Mouse (Mus musculus) gastrocnemius, postnatal 10 days (tissue): ENCODE results near the gene Strip1. TPM values are rescaled to one million over a fixed set of nuclear protein-coding genes. Genes with fewer than 3 reads are reported as not detected.
"Not testable (repeated sequence)": the region's sequence is repeated elsewhere in the genome, so short reads cannot be mapped to it uniquely, and the experiment has no call there.

ENCODE experiments used
- DNase-seq: peaks from one replicate; pipeline ENCODE4 v3.0.0; 2021; ENCODE audit warnings: mixed read lengths
- long read RNA-seq, 2 experiments: library from polyadenylated mRNA; stranded (forward); transcript quantifications; one replicate each; pipeline ENCODE4 v2.0.0; 2021
- total RNA-seq, 2 experiments: library from RNA; stranded (reverse); gene quantifications; 2 replicates each; pipeline ENCODE4 v1.2.3; 2021

The Strip1 gene
- 10 to 100 TPM; 21.4 to 24.1 TPM for total RNA-seq
- long read RNA-seq, experiment 1, transcript Strip1-201 (21 exons, 3,215 nt), result major isoform, 52 of 64 reads
- long read RNA-seq, experiment 1, partial matches to known transcripts, result 5 of 64 reads
- long read RNA-seq, experiment 1, other reads (novel, unspliced or antisense), result 6 of 64 reads
- long read RNA-seq, experiment 2, transcript Strip1-201 (21 exons, 3,215 nt), result major isoform, 27 of 33 reads
- long read RNA-seq, experiment 2, partial matches to known transcripts, result 1 of 33 reads
- long read RNA-seq, experiment 2, other reads (novel, unspliced or antisense), result 3 of 33 reads

DNA sequence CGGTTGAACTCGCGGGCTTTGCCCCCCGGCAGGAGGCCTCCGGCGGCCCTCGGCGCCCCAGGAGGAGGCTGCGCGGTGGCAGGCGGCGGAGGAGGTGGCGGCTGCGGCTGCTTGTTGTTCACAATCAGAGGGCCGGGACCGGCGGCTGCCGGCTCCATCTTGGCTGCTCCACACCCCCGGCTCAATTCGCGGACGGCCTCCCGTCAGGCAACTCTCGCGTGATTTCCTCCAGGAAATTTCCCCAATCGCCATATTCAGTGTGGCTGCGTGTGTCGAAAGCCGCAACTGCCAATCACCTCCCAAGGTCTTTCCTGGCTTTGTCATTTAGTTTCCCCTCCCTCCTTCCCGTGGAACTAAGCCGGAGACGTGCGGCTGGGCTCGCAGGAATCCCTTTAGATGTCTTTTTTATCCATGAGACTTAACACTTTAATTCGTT, at the start of gene Strip1:
Strip1 (minus strand) TSS at position 172 of the 436 bp plus-strand sequence.
- DNase-seq, result peak; percentile 86

DNA sequence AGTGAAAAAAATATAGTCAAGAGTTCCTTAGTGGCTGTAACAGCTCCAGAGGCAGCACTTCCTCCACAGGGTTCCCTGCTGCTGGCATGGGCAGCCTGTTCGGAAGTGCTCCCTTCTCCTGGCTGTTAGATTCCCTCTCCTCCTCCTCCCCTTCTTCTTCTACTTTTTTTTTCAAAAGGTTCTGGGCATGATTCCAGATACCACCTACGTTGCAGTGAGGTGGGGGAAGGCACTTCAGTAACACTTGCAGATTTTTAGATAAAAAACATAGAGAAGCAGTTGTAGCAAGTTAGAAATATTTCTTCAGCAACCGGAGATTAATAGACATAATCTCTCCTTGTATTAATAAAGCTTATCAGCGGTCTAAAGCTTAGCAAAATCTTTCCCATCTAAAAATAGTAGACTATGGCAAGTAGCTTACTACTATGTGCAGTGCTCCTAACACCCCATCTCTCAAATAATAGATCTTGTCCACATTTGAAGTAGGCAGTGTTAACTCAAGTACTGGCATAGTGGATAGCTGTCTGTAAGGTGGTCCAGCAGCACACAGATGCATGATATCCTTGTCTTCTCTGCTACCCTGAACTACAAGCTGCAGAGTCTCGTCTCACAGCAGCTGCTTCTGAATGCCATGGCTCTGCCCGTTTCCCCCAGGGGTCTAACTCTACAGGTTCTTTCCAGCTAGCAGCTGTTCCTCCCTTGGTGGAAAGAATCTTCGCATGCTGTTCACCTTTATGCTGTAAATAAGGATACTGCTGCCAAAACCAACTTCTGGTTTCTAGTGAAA, 49.5 kb upstream of the Strip1 start:
- DNase-seq, result no peak

DNA sequence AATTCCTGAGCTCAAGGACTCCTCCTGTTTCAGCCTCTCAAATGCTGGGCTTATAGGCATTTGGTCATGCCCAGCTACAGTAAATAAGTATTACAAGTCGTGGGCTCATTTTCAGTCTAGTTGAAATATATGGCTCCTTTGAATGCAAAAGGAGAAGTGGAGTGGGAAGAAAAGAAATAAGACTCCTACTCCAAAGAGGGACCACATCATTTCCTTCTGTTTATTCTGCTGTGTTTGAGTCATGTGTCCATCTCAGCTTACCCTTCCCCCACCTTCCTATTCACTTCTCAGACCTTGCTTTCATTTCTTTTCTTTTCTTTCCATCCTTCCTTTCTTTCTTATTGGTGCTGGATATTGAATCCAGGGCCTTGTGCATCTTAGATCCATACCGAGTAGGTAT, 40.0 kb upstream of the Strip1 start:
- DNase-seq, result no peak

DNA sequence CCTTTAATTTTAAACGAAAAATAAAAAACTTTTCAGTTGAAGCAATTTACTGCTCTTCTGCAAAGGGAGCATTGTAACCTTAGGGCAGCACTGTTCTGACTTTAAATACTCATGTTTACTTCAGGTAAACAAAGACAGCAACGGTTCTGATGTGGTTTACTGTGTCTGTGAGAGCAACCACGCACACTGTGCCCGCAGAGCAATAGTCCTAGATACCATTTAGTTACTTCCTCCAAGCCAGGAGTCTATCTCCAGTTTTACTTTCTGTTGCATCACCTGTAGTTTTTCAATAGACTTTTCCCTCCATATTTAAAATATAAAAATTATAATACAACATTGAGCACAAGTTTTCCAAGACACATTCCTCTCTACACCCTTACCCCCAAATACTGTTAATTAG, 39.0 kb upstream of the Strip1 start:
- no peak for DNase-seq

DNA sequence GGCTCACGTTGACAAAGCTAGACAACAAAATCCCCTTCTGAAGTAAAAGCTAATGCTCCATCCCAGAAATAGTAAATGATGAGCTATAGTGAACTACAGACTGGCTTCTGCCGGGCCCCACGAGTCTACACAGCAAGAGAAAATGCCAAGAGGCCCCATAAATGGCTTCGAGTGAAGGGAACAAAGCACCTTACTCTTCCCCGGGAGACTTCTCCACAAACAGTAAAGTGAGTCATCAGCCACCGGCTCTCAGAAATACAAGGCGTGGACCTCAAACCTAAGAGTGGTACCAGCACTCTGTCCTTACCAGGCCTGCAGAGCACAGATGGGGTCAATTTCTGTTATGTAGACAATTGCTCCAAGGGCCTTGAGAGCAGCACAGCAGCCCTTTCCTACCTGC, 37.3 kb upstream of the Strip1 start:
- DNase-seq, result no peak

DNA sequence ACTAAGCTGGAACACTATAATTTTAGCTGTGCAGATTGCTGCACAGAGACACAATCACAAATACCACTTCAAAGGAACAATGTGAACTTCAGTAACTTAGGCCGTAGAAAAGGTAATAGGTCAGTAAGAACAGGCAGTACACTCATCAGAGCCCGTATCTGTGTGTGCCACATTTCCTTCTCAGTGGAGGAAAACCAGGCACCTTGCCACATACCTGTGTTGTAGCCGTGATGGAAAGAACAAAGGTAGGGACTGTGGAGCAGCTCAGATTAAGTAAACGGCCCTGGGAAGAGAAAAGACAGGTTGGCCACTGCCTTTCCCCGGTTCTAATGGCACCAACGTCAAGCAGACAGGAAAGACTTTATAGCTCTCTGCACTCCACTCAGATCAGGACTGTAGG, 35.9 kb upstream of the Strip1 start:
- no peak for DNase-seq

DNA sequence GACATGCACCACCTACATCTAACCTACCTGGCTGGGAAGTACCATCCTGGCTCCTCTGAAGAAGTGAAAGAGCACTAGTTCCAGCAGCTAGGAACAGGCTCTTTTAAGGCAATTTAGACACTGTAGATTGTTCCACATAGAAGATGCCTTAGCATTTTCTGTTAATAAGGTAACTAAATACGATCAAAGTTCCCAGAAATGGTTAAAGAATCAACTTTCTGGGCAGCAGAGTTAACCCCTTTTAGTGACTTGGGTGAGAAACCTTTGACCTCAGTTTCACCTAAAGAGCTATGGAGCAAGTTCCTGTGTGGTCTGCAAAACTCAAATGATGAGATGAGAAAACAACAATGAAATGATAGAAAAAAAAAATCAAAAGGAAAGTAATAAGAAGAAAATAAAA, 33.1 kb upstream of the Strip1 start:
- no peak for DNase-seq

DNA sequence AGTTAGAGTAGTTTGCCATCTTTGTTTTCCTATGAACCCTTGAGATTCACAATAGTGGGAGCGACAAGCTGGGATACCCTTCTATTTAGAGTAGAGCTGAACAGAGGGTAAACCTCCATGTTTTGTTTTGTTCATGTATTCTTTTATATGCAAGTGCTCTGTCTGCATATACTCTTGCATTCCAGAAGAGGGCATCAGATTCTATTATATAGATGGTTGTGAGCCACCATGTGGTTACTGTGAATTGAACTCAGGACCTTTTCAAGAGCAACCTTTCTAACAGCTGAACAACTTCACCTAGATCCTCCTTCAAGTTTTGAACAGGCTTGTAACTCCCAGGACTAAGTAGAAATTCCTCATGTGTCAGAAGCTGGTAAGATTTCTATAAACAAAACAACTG, 27.5 kb upstream of the Strip1 start:
- no peak for DNase-seq

DNA sequence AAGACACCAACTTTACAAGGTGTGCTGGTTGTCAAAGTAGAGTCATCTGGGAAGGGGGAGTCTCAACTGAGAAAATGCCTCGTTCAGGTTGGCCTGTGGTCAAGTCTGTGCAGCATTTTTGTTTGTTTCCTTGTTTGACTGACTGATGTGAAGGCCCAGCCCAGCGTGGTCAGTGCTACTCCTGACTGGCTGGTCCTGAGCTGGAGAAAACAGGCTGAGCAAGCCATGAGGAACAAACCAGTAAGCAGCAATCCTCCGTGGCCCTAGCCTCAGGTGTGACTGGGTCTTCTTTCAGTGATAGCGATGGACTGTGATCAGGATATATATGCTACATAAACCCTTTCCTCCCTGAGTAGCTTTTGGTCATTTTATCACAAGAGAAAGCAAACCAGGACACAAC, 25.4 kb upstream of the Strip1 start:
- no peak for DNase-seq

DNA sequence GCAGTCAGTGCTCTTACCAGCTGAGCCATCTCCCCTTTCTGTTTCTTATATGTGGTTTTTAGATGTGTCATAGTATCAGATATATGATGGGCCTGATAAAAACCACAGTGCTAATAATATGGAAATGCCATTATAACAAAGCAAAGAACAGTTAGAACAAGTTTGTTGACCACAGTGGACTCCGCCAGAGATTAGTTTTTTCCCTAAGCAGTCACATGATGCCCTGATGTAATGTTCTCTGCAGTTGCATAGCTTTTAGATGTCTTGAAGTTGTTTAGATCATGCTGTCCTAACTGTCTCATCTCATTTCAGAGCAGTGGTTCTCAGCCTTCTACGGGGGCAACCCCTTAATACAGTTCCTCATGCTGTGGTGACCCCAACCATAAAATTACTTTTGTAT, 24.7 kb upstream of the Strip1 start:
- no peak for DNase-seq

DNA sequence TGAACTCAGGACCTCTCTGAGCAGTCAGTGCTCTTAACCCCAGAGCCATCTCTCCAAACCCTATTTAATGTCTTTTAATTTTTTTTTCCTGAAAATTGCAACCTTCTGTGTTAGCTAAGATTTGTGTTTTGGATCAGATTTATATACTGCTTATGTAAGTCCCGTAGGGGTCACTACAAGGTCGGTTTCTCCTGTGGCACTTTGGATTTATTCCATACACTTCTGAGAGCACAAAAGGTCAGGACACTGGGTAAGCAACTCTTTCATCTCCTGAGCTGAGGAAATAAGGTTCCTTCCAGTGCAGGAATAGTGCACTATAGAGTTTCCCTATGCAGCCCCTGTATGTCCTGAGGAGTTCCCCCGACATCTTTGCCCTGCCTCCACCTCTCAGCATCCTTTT, 24.0 kb upstream of the Strip1 start:
- no peak for DNase-seq

DNA sequence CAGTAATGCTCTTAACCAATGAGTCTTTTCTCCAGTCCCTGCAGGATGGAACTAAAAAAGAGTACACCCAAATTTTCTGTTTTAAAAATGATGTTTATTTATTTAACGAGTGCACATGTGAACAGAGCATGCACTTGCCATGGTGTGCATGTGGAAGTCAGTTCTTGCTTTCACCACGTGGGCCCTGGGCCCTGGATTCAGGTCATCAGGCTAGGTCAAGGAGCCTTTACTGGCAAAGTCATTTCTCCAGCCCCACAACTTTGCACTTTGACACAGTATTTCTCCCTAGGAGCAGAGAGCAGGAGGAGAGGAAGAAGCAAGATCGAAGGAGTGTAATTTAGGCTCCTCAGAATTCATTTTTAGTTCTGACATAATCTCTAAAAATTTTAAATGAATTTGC, 23.4 kb upstream of the Strip1 start:
- no peak for DNase-seq

DNA sequence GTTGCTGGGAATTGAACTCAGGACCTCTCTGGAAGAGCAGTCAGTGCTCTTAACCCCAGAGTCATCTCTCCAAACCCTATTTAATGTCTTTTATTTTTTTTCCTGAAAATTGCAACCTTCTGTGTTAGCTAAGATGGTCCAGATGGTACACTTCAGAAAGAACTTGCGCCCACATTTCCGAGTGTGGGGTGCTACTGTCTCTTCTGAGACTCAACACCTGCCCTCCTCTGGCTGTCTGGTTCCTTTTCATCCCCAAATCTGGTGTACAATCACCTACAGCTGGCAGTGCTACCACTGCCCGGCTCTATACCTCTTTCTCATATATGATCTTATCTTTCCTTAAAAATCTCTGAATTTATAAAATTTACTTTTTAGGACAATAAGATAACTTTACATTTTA, 21.5 kb upstream of the Strip1 start:
- DNase-seq, result no peak

DNA sequence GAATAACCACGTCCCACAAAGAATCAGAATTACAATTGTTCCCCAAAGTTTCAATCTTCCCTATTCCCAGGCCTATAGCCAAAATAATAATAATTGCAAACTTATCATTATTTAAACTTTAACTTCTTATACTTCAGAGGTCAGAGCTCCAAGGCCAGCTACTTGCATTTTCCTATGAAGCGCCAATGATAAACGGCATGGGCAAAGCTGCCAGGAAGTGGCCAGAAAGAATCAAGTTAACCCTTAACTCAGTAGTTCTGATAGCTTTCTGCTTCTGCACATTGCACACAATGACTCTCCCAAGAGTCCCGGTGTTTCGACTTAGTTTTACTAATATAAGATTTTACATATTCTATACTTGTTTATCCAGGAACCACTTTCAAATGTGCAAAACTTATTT, 18.8 kb upstream of the Strip1 start:
- not testable (repeated sequence) for DNase-seq

DNA sequence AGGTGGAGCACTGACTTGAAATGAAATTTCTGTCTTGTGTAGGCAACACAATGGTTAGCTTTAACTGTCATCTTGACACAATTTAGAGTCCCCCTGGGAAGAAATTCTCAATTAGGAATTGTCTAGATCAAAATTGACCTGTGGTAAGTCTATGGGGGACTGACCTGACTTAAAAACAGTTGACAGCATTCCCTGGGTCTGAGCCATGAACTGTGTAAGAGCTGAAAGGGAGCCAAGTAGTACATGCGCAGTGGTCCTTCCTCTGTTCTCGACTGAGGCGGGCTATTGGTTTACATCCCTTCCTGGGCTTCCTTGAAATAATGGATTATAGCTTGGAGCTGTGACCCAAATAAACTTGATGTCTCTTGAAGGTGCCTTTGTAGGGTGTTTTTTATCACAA, 15.5 kb upstream of the Strip1 start:
- DNase-seq, result no peak

DNA sequence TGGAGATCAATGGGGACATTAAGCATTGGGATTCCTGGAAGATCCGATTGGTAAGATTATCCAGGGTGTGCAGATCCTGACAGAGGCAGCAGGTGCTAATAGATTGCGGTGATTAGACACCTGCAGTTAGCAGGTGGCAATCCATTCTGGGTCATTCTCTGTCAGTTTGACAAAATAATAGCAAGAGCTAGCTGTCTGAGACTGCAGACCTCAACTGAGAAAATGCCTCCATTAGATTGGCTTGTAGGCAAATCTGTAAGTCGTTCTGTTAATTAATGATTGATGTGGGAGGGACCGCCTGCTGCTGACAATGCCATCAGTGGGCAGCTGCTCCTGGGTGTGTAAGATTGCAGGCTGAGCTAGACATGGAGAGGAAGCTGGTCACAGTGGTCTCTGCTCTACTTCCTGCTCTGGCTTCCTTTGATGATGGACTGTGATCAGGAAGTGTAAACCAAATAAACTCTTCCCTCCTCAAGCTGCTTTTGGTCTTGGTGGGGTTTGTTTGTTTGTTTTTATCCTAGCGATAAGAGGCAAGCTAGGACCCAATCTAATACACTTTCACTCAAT, 6.2 kb upstream of the Strip1 start:
- DNase-seq, result no peak

DNA sequence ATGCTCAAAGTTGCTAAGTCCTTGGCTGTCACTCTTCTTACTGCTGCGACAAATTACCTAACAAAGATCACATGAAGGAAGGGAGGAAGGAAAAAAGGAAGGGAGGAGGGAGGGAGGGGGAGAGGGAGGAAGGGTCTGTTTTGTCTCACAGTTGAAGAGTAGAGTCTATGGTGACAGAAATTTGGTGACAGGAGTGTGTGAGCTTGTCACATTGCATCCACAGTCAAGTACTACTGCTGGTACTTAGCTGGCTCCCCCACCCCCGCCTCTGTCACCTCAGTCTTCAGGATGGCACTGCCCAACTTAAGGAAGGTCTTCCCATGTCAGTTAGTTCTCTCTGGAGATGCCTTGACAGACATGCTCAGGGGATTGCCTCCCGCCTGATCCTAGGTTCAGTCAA, 4.7 kb upstream of the Strip1 start:
- no peak for DNase-seq

DNA sequence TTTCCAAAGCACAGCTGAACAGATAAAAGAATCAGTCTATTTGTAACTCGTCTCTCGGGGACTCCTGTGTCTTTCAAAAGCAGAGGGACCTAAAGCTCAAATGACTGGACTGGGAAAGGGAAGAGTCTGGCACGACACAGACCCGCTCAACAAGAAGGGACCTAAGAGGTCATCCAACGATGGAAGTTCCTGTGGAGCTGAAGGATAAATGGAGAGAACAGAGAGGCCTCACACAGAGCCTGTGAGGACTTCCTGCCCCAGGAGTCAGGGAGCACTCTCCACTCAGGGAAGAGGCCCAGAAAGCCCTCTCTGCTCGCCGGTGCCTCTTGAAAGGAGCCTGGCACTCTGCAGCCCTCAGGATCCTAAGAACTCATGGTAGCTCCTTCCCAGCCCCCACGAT, 4.3 kb upstream of the Strip1 start:
- DNase-seq, result no peak

DNA sequence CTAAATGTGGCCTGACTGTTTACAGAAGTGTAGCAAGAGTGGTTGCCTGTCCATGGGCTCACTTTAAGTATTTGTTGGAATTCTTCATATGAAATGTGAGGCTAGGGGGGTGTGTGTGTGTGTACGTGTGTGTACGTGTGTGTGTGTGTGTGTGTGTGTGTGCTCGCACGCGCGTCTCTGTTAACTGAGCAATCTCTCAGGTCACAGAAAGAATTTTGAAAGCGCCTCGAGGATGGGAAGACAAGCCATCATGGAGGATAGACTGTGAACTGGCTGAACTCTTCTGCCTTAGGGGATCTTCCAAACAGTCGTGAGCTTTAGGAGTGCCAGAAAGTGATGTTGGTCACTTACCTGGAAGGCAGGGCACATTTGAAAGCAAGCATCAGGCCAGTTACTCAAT, 2.4 kb upstream of the Strip1 start:
- no peak for DNase-seq

DNA sequence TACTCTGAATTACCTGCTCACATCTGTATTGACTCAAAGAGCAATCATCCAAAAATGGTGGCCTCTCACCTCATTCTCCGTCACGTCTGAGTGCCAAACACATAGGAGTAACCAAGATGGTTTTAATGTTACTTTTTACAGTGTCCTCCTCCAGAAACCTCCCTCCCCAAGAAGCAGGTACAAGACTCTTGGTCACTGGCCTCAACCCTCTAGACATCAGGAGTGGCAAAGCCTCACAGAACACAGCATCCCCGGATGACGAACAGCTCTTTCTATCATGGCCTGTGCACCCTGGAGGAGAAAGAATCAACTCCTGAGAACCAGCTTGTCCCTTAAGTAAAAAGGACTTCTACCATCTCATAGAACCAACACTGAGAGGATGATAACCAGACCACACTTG, 1.3 kb upstream of the Strip1 start:
- DNase-seq, result no peak

DNA sequence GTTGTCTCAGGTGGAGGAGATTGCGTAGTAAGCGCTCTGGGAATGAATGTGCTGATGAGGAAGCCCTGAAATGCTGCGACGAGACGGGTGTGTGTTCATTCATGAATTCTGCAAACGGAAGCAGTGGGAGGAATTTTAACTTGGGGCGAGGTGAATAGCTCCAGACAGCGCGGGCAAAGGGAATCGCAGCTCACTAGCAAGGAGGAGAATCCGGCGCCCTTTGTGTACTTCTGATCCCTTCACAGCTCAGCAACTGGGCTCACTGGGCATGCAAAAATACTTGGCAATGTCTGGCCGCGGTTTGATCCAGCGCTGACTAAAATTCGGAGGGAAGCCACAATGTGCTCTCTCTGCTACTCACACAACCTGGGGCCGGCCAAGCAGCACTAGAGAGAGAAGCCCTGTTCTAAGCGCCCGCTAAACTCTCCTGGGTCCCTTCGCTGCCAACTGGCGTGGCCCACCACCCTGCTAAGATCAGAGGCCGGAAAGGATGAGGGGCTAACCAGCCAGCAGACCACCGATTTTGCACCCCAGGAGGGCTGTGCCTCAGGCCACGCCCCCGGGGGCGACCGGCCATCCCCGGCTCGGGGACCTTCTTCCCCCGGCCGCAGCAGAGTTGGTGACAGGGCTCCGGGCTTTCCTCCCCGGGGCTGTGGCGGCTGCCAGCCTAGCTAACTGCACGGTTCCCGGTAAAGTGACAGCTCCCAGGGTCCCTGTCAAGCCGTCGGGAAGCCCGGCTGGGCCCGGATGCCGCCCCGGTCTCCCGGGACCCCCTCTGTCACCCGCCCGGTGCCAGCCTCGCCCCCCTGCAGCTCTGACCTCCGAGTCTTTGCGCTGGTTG, 592 bp downstream of the Strip1 start, which contains the start of gene Gm10961:
Gm10961 (plus strand) TSS at position 641 of the 841 bp plus-strand sequence.
- no peak for DNase-seq

DNA sequence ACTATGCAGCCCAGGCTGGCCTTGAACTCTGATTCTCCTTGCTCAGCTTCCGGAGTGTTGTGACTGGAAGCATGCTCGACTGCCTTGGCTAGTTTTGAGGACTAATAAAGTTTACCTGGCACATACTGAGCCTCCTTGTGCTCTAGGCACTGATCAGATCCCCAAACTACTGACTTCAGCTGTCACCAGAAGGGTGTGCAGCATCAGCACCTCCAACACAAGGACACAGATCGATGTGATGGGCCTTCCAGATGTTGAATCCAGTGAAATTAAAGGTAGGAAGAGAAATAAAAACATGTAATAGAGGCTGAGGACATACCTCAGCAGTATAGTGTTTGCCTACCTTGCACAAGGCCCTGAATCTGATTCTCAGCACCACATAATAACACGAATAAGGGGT, 2.1 kb downstream of the Strip1 start:
- no peak for DNase-seq

DNA sequence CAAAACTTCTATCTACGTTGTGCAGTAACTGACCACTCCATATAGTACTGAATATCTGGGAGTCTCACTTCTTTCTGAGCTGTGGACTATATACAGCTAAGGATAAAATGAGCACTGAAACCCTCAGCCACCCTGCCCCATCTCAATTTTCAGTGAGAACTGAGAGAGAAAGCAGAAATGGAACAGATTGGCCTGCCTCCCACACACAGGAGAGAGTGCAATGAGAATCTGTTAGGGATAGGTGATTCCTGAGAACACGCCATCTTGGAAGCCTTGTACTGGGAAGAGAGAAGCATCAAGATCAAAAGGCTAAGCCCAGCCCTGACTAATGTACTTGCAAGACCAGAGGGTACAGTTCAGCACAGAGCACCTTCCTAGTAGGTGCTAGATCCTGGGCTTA, 2.9 kb downstream of the Strip1 start:
- DNase-seq, result no peak
